Mouse (Mus musculus) right cerebral cortex, postnatal 4 days (tissue): ENCODE measurements around the gene Fntb.

ENCODE experiments used
- DNase-seq: peaks from one replicate; pipeline ENCODE4 v3.0.0-alpha.2; 2022

The Fntb gene

GRCm38 (mm10) chr12:76927012-76927411 lies 161.6 kb downstream of the Fntb start:
- no peak for DNase-seq

- DNase-seq = no peak
Measured at GRCm38 (mm10) chr12:76927539-76927938, 162.2 kb downstream of the Fntb start.

- no peak for DNase-seq
Measured at GRCm38 (mm10) chr12:76930177-76930576, 164.8 kb downstream of the Fntb start.

GRCm38 (mm10) chr12:76931739-76932687 lies 166.6 kb downstream of the Fntb start:
- DNase-seq = no peak

GRCm38 (mm10) chr12:76932688-76933060 lies 167.3 kb downstream of the Fntb start:
- no peak for DNase-seq

- no peak for DNase-seq
Measured at GRCm38 (mm10) chr12:76934438-76934837, 169.0 kb downstream of the Fntb start.

GRCm38 (mm10) chr12:76936211-76936610 lies 170.8 kb downstream of the Fntb start:
- no peak for DNase-seq

GRCm38 (mm10) chr12:76938013-76938412 lies 172.6 kb downstream of the Fntb start:
- no peak for DNase-seq

- no peak for DNase-seq
Measured at GRCm38 (mm10) chr12:76941524-76941923, 176.1 kb downstream of the Fntb start.

GRCm38 (mm10) chr12:76942476-76942875 lies 177.1 kb downstream of the Fntb start:
- DNase-seq = no peak

GRCm38 (mm10) chr12:76943046-76943445 lies 177.7 kb downstream of the Fntb start:
- no peak for DNase-seq

GRCm38 (mm10) chr12:76943466-76943865 lies 178.1 kb downstream of the Fntb start:
- DNase-seq = no peak

GRCm38 (mm10) chr12:76947487-76947886 lies 182.1 kb downstream of the Fntb start:
- DNase-seq = no peak

GRCm38 (mm10) chr12:76948185-76948584 lies 182.8 kb downstream of the Fntb start:
- DNase-seq = no peak

GRCm38 (mm10) chr12:76948781-76949180 lies 183.4 kb downstream of the Fntb start:
- no peak for DNase-seq

- no peak for DNase-seq
Measured at GRCm38 (mm10) chr12:76950330-76950729, 184.9 kb downstream of the Fntb start.

GRCm38 (mm10) chr12:76953750-76954363 lies 188.5 kb downstream of the Fntb start:
- no peak for DNase-seq

- DNase-seq = peak; percentile 46
Measured at GRCm38 (mm10) chr12:76954698-76955423, 189.5 kb downstream of the Fntb start.

- DNase-seq = no peak
Measured at GRCm38 (mm10) chr12:76957688-76958087, 192.3 kb downstream of the Fntb start.

GRCm38 (mm10) chr12:76961052-76961931 lies 195.9 kb downstream of the Fntb start:
- DNase-seq = no peak

GRCm38 (mm10) chr12:76961932-76962891 lies 196.8 kb downstream of the Fntb start, which contains the start of gene Max:
Gene Max (minus strand): TSS chr12:76962201.
- peak; percentile 98 for DNase-seq
